Mouse (Mus musculus): ENCODE measurements around the gene Pisd. TPM values are rescaled to one million over a fixed set of nuclear protein-coding genes. Genes with fewer than 3 reads are reported as not detected.
"Not testable (repeated sequence)": the region's sequence is repeated elsewhere in the genome, so short reads cannot be mapped to it uniquely, and the experiment has no call there.

The Pisd gene
- total RNA-seq, 2 experiments from 2014 or later: 32.8 to 35.2 TPM

DNA sequence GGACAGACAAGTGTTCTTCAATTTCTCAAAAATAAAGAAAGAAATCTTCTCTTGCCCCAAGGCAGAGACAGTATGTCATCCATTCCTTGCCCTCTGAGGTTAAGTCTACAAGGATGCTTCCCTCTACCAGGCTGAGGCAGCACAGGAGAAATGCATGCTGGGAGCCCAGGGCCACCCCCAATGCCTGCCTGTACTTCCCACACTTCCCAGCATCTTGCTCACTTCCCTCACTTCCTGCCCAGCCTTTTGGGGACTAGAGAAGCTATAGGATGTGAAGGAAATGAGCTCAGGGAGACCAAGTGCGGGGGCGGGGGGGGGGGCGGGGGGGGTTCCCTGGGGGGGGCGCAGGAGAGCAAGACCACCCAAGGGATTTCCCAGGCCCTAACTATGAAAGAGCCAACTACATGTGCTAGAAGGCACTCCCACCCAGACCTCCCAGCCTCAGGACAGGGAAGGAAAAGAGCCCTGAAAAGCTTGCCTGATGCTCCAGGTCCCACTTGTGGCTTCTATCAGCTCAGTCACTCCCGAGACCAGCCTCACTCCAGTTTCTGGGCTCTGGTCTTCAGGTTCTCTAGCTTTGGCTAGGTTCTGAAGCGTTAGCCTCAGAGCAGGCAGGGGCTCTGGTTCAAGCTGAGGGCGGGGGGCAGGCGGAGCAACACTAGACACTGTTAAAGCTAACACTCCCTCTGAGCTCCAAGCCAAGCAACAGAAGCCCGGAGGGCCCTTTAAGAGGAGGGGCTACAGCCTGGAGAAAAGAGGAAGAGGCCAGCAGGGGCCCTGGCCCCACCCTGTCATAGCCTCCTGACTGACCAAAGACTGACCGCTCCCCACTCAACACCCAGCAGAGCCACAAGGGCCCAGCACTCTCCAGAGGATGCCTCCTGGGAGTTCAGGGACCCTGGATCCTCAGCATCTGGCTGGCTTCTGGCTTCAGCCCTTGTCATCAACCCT, 39.5 kb downstream of the Pisd start:
- peak; percentile 80 for DNase-seq

DNA sequence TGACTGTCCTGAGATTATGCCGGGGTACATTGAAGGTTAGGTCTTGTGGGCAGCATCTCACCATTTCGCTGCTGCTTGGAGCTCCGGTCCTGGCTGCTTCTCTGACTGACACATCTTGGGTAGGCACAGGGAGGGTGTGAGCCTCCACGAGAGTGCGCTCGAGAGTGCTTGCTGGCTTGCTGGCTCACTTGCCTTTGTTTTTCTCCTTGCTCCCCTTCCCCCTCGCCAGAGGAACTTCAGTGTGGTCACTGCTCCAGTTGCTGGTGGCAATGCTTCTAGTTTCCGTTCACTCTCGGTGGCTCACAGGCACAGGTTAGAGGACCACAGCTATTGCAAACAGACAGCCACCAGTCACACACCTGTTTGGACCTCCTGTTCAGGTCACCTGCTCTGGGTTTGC, 43.3 kb downstream of the Pisd start:
- DNase-seq: peak; percentile 17

DNA sequence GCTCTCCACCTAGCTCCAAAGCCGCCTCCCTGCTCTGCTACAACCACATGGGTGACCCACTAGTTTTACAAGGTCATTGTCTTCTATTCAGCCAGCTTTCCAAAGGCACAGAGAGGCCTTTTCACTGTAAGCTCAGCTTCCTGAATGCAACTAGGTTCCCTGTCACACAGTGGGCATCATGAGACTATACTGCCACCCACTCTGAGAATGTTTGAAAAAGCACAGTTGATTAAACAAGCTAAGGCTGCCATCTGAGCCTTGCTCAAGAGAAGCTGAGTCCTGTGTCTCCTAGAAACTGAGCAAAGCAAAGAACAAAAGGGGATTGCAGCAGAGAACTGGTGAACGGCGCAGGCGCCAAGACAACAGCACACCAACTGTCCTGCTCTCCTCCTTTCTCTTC, 44.1 kb downstream of the Pisd start:
- not testable (repeated sequence) for DNase-seq

GRCm38 (mm10) chr5:32740850-32741249, 44.6 kb downstream of the Pisd start:
- DNase-seq: not testable (repeated sequence)

GRCm38 (mm10) chr5:32740138-32740537, 45.3 kb downstream of the Pisd start:
- no peak for DNase-seq

GRCm38 (mm10) chr5:32736770-32737169, 48.7 kb downstream of the Pisd start:
- DNase-seq: not testable (repeated sequence)

DNA sequence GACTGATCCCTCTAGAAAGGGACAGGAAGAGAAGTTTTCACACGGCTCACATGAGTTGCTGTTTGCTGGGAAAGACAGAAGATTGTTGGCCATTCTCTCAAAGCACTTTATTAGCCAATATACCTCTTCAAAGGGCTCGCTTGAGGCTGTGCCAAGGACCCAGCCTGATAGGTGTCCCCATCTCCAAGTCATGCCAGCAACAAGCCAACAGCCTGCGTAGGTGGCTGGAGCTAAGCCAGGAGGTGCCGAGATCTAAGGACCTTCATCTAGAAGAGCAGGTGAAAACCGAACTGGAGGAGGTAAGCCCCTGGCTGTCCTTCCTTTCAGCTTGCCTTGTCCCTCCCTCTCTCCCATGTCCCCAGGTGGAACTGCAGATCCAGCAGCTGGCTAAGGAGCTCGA, 49.7 kb downstream of the Pisd start:
- no peak for DNase-seq

DNA sequence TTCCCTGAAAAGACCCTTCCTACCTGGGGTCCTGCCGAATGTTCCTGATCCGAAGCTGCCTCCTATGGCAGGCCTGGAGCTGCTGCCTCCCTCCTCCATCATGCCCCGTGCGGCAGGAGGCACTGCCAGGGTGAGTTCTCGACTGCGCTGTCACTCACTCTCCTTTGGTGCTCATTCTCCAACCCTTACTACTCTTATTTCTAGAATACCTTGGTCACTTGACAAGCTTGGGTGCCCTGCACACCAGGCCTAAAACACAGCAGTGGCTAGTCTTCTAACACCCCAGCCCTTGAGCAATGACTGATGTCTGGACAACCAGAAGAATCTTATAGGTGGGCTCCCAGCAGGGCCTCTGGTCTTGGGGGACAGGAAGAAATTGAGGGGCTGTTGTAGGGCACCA, 51.6 kb downstream of the Pisd start:
- not testable (repeated sequence) for DNase-seq

GRCm38 (mm10) chr5:32728851-32729250, 56.6 kb downstream of the Pisd start:
- DNase-seq: no peak

- no peak for DNase-seq
Observed at GRCm38 (mm10) chr5:32728300-32728699, 57.1 kb downstream of the Pisd start.

DNA sequence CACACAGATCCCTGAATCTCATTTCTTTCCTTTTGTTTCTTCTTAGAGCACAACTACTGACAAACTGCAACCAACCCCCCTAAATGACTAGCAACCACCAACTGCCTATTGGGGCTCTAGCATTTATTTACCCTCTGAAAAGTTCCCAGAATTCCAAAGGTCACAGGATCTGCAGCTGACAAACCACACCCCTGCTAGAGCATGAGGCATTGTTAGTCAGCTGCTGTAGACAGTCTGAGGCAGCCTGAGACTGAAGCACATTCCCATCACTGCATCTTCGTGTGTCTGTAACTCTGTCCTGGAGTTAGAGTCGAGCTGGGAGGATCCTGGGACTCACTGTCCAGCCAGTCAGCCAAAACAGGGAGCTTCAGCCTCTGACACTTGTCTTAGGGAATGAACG, 60.0 kb downstream of the Pisd start:
- not testable (repeated sequence) for DNase-seq

DNA sequence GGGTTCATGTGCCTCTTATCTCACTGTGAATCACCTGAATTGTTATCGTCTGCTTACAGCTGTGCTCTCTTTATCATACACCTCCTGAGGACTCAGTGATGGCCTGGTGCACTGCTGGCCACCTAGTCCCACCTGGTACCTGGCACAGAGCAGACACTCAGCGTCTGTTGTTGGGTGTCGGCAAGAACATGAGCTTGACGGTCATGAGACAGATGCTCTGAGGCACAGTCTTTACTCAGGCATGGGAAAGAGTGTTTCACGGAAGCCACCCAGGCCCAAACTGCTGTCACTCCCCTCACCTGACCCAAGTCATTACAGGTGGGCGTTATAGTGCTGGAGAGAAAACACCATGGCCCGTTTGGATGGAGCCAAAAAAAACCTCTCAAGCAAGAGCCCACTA, 61.5 kb downstream of the Pisd start:
- no peak for DNase-seq

GRCm38 (mm10) chr5:32722711-32723110, 62.7 kb downstream of the Pisd start:
- not testable (repeated sequence) for DNase-seq

DNA sequence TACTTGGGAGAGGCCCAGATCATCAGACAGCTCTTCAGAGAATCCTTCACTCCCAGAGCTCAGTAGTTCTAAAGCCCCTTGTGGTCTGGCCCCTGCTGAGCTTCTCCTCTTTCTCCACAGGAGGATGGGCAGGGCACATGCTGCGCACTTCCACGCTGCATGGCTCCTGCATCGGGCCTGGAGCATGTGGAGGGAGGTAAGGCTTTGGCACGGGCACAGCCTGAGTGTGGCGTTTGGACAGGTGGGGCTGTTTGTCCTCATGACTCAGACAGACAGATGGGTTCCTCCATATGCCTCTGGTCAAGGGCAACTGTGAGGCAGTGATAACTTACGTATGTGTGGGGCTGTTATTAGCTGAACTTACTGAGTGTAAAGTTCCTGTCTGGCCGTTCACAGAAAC, 63.2 kb downstream of the Pisd start:
- no peak for DNase-seq

- no peak for DNase-seq
Observed at GRCm38 (mm10) chr5:32721316-32721715, 64.1 kb downstream of the Pisd start.

DNA sequence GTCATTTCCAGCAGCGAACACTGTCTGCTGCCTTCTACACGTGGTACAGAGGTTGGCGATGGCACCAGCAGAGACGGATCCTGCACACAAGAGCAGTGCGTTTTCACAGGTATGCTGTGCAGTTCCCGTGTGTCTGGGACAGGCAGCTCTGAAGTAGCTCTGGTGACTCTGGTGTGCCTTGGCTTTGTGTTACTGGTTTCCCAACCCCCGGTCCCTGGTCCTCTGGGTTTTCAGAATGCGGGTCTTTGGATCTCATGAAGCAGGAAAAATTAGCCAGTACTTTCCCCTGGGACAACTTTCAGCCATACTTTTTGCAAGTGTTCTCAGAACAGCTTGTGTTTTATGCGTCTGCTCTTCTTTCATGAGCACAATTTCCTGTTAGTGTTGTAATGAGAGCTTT, 65.0 kb downstream of the Pisd start:
- no peak for DNase-seq

- DNase-seq: no peak
Observed at GRCm38 (mm10) chr5:32718916-32719315, 66.5 kb downstream of the Pisd start.

GRCm38 (mm10) chr5:32717726-32718125, 67.7 kb downstream of the Pisd start:
- DNase-seq: no peak

DNA sequence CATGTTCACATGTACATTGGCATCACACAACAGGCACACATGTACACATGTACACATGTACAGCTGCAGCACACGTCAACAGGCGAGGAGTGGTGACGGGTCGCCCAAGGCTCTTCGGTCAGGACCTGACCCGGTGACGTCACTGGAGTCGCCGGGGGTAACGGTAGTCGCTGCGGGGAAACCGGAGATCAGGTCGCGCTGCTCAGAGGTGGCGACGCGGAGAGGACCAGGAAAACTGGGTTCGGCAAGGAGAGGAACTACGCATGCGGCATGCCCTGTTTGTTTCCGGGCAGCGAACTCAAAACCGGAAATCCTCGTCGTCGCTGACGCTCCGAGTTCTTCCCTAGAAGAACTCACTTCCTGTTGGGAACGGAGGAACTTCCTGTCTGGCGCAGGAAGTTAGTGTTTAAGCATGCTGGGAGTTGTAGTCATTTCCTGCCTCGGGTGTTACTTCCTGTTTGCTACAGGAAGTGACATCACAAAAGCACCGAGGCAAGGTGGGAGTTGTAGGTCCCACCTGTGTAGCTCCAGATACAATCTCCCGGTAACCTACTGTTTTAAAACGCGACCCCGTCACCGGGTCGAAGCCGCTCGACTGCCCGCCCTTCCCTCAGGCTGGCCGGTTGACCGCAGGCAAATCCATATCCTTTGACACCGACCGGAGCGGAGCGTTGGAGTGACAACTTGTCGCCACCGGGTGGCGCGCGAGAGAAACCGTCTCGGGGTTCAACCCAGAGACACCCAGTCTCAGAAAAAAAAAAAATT, 71.6 kb downstream of the Pisd start:
- peak; percentile 90 for DNase-seq

GRCm38 (mm10) chr5:32713042-32713702, 72.3 kb downstream of the Pisd start:
- no peak for DNase-seq

GRCm38 (mm10) chr5:32712221-32713041, 73.0 kb downstream of the Pisd start:
- DNase-seq: no peak

DNA sequence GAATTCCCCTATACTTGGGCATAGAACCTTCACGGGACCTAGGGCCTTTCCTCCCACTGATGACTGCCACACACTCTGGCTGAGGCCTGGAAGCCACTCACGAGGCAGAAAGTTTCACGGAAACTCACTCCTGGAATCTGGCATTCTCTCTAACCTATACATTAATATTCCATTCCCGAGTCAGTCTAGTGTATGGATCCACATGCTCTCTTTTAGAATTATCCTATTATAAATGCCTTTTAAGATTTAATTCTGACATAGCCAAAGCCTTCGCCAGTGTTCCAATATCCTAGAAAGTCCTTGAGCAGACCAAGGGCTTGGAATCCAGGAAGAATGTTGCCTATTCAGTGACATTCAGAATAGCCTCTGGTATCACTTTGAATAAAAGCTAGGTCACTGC, 74.0 kb downstream of the Pisd start:
- no peak for DNase-seq

All from heart, postnatal 4 days (tissue).